Mouse (Mus musculus) intestine, postnatal 0 days (tissue): ENCODE measurements at regions not wholly inside any gene's neighbourhood (a gene's known extent, or its start where the extent isn't known, plus 50 kb on each side); places are given as distances from the start of the nearest gene placed in this dataset.
A peak's percentile ranks its signal among the peaks of the same experiment; 100 is the strongest.

Source experiments
- ATAC-seq: fragments of 200-750 bp; cut with Nextera tagmentation; 2 replicates; pipeline ENCODE4 v1.8.0; 2017; ENCODE audit warnings: mild to moderate bottlenecking, moderate TSS enrichment, moderate library complexity
- H3K27ac ChIP-seq: fragments of 300-500 bp; sonication (generic); 2 replicates; pipeline ENCODE4 v1.5.1; 2014; ENCODE audit warnings: mild to moderate bottlenecking, low read depth, low read length, moderate library complexity
- H3K27me3 ChIP-seq: fragments of 300-500 bp; sonication (generic); replicated peaks from 2 replicates; pipeline ENCODE4 v1.6.1; 2014; ENCODE audit warnings: low read length, mixed read lengths; ENCODE audit not compliant: control insufficient read depth, insufficient read depth
- H3K36me3 ChIP-seq: fragments of 300-500 bp; sonication (generic); 2 replicates; pipeline ENCODE4 v1.6.1; 2014; ENCODE audit warnings: mild to moderate bottlenecking, moderate library complexity; ENCODE audit not compliant: control insufficient read depth, insufficient read depth
- H3K4me1 ChIP-seq: fragments of 300-500 bp; sonication (generic); replicated peaks from 2 replicates; pipeline ENCODE4 v1.6.1; 2014; ENCODE audit warnings: antibody characterized with exemption, low read length, mixed read lengths; ENCODE audit not compliant: control insufficient read depth, insufficient read depth
- H3K4me2 ChIP-seq: fragments of 300-500 bp; sonication (generic); replicated peaks from 2 replicates; pipeline ENCODE4 v1.6.1; 2014; ENCODE audit warnings: low read depth, mild to moderate bottlenecking, moderate library complexity
- H3K4me3 ChIP-seq: fragments of 300-500 bp; sonication (generic); 2 replicates; pipeline ENCODE4 v1.5.1; 2014; ENCODE audit warnings: low read depth, low read length
- H3K9ac ChIP-seq: fragments of 300-500 bp; sonication (generic); 2 replicates; pipeline ENCODE4 v1.6.1; 2014; ENCODE audit warnings: mild to moderate bottlenecking, low read depth, low read length
- H3K9me3 ChIP-seq: fragments of 300-500 bp; sonication (generic); 2 replicates; pipeline ENCODE4 v1.6.1; 2016; ENCODE audit warnings: mixed run types; ENCODE audit not compliant: control insufficient read depth
- CTCF ChIP-seq: sonication (generic); IDR thresholded peaks from 2 replicates; pipeline ENCODE4 v1.5.1; 2016; ENCODE audit warnings: low read depth, mild to moderate bottlenecking, control low read depth, antibody characterized with exemption, moderate library complexity
- WGBS: fragments of 180-500 bp; shearing (Covaris S2); extraction: QIAGEN DNeasy Blood & Tissue Kit; methylation state at CpG from one replicate; pipeline ENCODE4 v1.1.7; 2014; 5-methylcytosine and 5-hydroxymethylcytosine counted together

DNA sequence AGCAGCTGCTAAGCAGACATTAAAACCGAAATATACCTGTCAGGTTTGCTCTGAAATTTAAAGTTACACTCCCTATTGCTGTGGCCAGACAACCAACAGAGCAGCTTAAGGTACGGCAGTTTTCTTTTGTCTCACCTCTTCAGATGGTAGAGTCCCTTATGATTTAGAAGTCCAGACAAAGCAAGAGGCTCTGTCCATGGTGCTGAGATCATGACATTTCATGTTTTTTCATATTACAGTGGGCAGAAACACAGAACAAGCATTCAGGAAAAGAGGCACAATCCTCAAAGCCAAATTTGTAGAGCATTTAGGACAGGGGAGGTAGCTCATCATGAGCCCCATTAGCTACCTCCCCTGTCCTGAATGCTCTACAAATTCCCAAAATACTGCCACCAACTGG, 620.0 kb downstream of the Dnah5 start:
- TF ChIP-seq CTCF, result no peak
- no peak overlapping the region for H3K27ac ChIP-seq
- H3K36me3 ChIP-seq, result no peaks in the 10 kb centered on the region
- no peak for ATAC-seq
- no peak overlapping the region for H3K4me3 ChIP-seq
- no peaks in the 10 kb centered on the region for H3K9me3 ChIP-seq
- H3K4me2 ChIP-seq, result no peak overlapping the region
- WGBS, result 63% methylated on average over 2 of the region's 2 CpGs
- H3K4me1 ChIP-seq, result no peaks in the 10 kb centered on the region
- H3K27me3 ChIP-seq, result no peaks in the 10 kb centered on the region
- no peak overlapping the region for H3K9ac ChIP-seq

DNA sequence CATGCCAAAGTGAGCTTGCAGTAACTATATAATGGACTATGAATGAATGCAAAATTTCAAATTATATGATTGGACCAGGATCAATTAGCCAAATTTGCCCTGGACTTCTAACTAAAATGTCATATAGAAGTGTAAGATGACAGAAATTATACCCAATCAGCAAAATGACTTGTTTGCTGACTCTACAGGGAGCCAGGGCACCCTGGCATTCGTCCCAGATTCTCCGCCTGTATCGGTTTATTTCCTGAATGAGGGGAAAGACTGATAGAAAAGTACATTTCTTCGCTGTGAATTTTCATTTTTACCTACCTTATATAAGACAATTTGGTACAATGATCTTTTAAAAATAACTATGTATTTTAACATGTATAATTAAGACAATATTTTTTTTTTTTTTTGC, 631.3 kb downstream of the Dnah5 start:
- Histone ChIP-seq H3K9ac (no peak overlapping the region), H3K4me2 (no peak overlapping the region), H3K4me1 (no peaks in the 10 kb centered on the region), H3K9me3 (no peaks in the 10 kb centered on the region), H3K27me3 (no peaks in the 10 kb centered on the region), H3K27ac (no peak overlapping the region), H3K4me3 (no peak overlapping the region), H3K36me3 (no peaks in the 10 kb centered on the region)
- ATAC-seq, result no peak
- no peak for TF ChIP-seq CTCF
- WGBS, result 89% methylated on average over 4 of the region's 4 CpGs

DNA sequence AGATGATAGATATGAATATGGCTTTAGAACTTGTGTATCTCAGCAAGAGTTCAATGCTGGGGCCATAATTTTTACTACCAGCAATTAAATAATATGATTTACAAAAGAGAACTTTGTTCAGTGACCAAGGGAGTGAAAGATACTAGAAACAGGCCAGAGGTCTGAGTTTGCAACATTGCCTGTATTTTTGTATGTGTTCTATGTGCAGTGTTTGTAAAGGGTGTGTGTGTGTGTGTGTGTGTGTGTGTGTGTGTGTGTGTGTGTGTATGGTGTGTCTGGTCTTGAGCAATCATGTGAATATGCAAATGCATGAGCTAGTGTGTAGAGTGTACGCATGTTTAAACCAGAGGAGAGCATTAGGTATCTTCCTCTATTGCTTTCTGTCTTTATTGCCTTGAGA, 636.8 kb downstream of the Dnah5 start:
- Histone ChIP-seq H3K27ac (no peak overlapping the region), H3K4me1 (no peaks in the 10 kb centered on the region), H3K9me3 (no peaks in the 10 kb centered on the region), H3K27me3 (no peaks in the 10 kb centered on the region), H3K4me2 (no peak overlapping the region), H3K4me3 (no peak overlapping the region), H3K9ac (no peak overlapping the region), H3K36me3 (no peaks in the 10 kb centered on the region)
- ATAC-seq, result peak; percentile 72
- no peak for TF ChIP-seq CTCF
- 65% methylated on average over 1 of the region's 1 CpGs for WGBS

DNA sequence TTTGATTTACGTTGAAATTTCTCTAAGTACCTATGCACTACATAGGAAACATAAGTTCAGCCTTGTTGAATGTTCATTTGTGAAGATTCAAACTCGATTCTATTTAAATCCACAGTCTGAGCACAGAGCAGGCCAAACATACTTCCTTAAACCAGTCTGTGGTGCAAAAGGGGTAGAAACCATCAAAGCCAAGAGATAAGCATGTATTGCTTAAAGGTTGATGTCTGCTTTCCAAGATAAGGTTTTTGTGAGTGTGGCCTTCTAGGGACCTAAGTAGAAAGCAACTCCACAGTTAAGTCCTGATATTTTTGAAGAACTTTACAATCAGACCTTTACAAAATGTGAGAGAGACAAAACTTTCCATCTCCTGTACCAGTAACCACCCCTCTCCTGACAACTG, 652.9 kb downstream of the Dnah5 start:
- Histone ChIP-seq H3K4me3 (no peak overlapping the region), H3K27ac (no peak overlapping the region), H3K4me1 (no peaks in the 10 kb centered on the region), H3K9ac (no peak overlapping the region), H3K9me3 (no peaks in the 10 kb centered on the region), H3K4me2 (no peak overlapping the region), H3K27me3 (no peaks in the 10 kb centered on the region), H3K36me3 (no peaks in the 10 kb centered on the region)
- no peak for ATAC-seq
- TF ChIP-seq CTCF, result no peak
- WGBS, result 81% methylated on average over 2 of the region's 2 CpGs

DNA sequence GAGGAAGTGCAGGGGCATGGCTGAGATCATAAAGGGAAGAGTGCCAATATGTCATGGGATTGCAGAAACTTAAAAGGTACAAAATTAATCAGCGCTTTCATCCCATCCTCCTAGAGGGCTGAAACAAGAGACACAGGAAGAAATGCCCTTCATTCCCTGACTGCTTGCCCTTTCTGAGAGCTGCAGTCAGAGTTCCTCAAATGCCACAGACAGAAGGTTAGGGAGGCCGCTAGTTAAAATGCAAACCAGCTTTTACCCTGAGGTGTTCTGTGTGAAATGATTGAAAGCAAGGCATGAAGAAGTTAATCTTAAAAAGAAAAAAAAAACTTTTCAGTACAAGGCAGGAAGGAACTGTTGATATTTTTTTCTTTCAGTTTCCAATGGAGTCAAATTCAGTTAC, 654.6 kb downstream of the Dnah5 start:
- TF ChIP-seq CTCF, result no peak
- Histone ChIP-seq H3K36me3 (no peaks in the 10 kb centered on the region), H3K9me3 (no peaks in the 10 kb centered on the region), H3K27me3 (no peaks in the 10 kb centered on the region), H3K4me2 (no peak overlapping the region), H3K27ac (no peak overlapping the region), H3K9ac (no peak overlapping the region), H3K4me1 (no peaks in the 10 kb centered on the region), H3K4me3 (no peak overlapping the region)
- 81% methylated on average over 2 of the region's 2 CpGs for WGBS
- ATAC-seq, result no peak

DNA sequence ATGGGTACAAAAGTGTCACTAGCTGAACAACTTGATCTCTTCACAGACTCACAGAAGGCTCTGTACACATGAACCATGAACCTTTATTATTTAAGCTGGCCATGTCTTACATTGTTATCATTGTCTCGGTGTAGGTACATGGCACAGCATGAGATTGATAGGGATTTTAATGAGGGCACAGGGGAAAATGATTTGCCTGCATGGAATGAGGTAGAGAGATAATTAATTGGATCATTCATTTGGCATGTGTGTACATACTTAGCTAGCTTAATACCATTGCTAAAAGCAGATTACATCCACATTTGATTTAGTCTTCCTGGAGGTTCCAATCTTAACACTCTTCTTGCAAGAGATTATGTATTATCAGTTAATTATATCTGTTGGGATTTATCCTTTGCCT, 660.5 kb downstream of the Dnah5 start:
- Histone ChIP-seq H3K9me3 (no peaks in the 10 kb centered on the region), H3K4me3 (no peak overlapping the region), H3K36me3 (no peaks in the 10 kb centered on the region), H3K4me1 (no peaks in the 10 kb centered on the region), H3K27me3 (no peaks in the 10 kb centered on the region), H3K9ac (no peak overlapping the region), H3K27ac (no peak overlapping the region), H3K4me2 (no peak overlapping the region)
- ATAC-seq, result no peak
- TF ChIP-seq CTCF, result no peak
- 47% methylated on average over 1 of the region's 1 CpGs for WGBS

DNA sequence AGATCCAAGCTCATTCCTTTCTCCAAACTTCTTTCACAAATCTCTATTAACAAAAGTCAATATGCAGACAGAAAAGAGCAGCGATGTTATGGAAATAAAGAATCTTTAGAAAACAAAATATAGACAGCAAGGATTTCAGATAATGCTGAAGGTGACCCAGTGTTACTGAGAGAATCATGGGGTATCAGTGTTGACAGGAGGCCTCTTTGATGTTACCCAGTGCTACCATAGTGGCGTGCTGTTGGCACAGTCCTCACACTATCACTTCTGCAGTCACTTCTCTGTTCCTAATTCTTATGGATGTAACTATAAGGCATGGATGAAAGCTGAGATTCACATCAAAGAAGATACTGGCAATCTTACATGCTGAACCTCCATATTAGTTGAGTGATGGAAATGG, 661.4 kb downstream of the Dnah5 start:
- WGBS, result 73% methylated on average over 2 of the region's 2 CpGs
- ATAC-seq, result no peak
- no peak overlapping the region for H3K9ac ChIP-seq
- H3K36me3 ChIP-seq, result no peaks in the 10 kb centered on the region
- TF ChIP-seq CTCF, result no peak
- no peak overlapping the region for H3K4me2 ChIP-seq
- no peak overlapping the region for H3K27ac ChIP-seq
- no peaks in the 10 kb centered on the region for H3K9me3 ChIP-seq
- H3K27me3 ChIP-seq, result no peaks in the 10 kb centered on the region
- no peaks in the 10 kb centered on the region for H3K4me1 ChIP-seq
- no peak overlapping the region for H3K4me3 ChIP-seq
